Mouse (Mus musculus): ENCODE data around the gene Mrtfb.
A peak's percentile ranks its signal among the peaks of the same experiment; 100 is the strongest.

Gene Mrtfb

DNA sequence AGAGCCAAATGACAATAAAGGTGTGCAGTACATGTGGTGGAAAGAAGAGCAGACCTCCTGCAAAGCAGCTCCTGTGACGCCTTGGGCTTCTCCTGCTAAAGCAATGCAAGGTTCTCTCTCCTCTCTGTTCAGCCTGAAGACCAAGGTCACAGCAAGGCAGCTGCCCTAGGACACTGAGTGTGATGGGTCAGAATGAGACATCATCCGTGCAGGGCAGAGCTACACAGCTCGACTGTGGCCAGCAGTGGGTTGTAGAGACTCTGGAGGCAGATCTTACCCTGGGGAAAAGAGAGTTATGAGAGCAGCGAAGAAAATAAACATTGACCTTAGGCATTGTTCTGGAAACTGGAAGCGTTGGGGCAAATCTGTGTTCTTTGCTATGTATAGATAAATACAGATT, 98.2 kb downstream of the Mrtfb start:
- no peak for DNase-seq

- peak; percentile 79 for DNase-seq
Measured at GRCm38 (mm10) chr16:13357806-13358679, 101.8 kb downstream of the Mrtfb start.

DNA sequence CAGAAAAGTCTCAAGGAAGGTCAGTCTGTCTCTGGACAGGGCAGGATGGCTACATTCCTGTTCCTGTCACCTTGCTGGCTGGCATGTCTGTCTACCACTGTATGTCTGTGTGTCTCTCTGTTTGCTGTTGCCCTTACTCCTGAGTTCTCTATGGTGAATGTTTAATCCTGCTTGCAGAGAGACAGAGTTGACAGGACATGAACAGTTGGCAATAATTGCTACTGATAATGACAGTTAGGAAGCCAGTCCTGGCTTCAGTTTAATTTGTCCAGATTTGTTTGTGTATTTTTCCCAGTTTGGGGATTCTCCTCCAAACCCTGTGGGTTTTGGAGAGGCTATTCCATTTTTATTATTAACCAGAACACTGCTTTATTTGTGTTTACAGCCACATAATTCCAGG, 102.5 kb downstream of the Mrtfb start:
- DNase-seq: no peak

GRCm38 (mm10) chr16:13359405-13359858, 103.2 kb downstream of the Mrtfb start:
- peak; percentile 33 for DNase-seq

- DNase-seq: no peak
Measured at GRCm38 (mm10) chr16:13360208-13360607, 103.9 kb downstream of the Mrtfb start.

GRCm38 (mm10) chr16:13360835-13361234, 104.6 kb downstream of the Mrtfb start:
- DNase-seq: no peak

GRCm38 (mm10) chr16:13363141-13363540, 106.9 kb downstream of the Mrtfb start:
- DNase-seq: no peak

DNA sequence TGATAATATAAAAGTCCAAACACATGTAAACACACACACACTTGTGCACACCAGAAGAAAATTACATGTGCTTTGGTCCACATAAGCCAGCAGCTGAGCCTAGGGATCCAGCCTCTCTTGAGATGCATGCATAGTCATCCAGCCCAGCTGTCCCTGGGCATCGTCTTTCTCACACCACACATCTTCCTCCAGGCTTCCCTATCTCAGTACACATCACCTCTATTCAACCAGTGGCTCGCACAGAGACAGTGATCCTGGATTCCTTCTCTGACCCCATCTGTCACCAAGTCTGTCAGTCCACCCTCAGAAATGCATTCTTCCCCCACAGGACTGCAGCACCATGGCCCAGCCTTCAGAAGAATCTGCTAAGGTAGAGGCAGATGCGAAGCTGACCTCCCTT, 107.9 kb downstream of the Mrtfb start:
- DNase-seq: no peak

DNA sequence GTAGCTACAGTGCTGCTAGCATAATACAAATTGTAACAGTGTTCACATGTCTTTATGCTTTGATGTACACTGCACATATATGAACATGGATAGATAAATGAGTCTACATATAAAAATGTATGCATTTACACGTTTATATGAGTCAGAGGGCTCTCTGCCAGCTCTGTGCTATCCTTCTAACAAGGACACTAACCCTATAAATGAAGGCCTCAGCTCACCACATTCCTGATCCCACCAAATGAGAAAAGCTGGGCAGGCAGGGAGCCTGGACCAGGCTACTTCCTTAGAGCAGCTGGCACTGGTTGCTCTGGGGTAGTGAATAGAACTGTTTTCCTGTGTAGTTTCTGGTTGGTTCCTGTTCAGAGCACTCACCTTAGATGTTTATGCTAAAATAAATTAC, 110.0 kb downstream of the Mrtfb start:
- no peak for DNase-seq

GRCm38 (mm10) chr16:13366802-13367465, 110.7 kb downstream of the Mrtfb start:
- DNase-seq: peak; percentile 21

GRCm38 (mm10) chr16:13367466-13367856, 111.2 kb downstream of the Mrtfb start:
- no peak for DNase-seq

DNA sequence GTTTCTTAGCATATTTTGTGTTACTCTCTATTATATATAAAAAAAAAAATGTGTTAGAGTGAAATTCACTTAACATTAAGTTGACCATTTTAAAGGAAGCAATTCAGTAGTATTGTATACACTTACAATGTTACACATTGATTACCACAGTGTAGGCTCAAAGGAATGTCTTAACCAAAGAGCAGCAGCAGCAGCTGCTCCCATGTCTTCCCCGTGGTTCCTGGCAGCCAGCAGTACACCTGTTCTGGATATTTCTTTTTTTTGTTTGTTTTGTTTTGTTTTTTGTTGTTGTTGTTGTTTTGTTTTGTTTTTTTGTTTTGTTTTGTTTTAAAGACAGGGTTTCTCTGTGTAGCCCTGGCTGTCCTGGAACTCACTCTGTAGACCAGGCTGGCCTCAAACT, 112.4 kb downstream of the Mrtfb start:
- DNase-seq: no peak

DNA sequence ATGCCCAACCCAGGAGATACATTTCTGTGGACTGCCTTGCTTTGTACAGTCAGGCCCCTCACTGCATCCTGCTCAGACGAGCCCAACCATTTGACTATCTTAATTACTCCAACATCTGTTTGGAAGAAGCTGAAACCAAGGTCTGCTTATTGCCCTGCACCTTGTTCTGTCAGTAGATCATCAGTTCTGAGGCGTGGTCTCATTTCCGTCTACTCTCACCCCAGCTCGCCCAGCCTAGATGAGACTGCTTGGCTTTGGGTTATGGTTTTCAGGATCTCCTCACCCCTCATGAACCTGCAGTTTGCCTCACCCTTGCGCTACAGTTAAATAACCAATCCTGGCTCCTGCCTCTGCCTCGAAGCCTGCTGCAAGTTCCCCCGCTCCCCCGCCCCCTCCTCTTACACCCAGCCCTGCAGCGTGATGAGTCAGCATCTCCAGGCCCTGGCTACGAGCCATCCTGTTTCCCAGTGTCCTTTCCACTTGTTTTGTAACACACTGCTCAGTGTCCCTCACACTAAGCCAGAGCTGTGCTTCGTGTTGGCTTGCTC, 115.5 kb downstream of the Mrtfb start:
- DNase-seq: peak; percentile 93

GRCm38 (mm10) chr16:13372899-13373533, 116.7 kb downstream of the Mrtfb start:
- DNase-seq: no peak

- DNase-seq: no peak
Measured at GRCm38 (mm10) chr16:13376947-13377486, 120.7 kb downstream of the Mrtfb start.

GRCm38 (mm10) chr16:13378157-13378556, 121.9 kb downstream of the Mrtfb start:
- peak; percentile 68 for DNase-seq

DNA sequence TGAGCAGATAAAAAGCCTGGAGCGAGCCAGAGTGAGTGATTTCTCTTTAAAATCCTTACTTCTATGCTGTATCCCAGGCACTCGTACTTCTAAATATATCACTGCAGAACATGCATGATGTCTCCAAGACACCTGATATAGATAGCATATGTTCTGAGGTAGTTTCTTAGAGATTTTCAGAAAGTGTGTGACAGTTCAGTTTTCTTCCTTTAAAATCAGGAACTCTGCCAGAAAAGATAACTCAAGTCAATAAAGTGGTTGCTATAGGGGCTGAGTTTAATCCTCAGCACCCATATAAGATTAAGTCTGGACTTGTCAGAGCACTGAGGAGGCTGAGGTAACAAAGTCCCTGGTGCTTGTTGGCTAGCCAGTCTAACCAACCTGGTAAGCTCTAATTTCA, 123.6 kb downstream of the Mrtfb start:
- DNase-seq: no peak

DNA sequence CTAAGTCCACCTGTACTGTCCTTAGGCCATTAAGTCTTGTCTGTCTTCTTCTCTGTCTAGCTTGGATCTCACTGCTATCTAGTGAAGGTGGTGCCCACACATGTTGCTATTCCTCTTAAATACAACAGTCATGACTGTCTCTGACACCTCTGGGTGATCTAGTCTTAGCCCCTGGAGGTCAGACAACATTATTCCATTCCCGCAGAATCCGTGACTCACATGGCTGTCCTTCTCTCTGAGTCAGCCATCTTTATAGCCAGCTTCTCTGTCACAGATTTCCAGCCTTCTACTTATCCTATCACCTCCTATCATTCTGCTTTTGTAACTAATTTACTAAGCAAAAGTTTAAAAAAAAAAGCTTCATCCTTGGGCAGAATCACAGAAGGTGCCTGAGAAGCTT, 125.5 kb downstream of the Mrtfb start:
- no peak for DNase-seq

DNA sequence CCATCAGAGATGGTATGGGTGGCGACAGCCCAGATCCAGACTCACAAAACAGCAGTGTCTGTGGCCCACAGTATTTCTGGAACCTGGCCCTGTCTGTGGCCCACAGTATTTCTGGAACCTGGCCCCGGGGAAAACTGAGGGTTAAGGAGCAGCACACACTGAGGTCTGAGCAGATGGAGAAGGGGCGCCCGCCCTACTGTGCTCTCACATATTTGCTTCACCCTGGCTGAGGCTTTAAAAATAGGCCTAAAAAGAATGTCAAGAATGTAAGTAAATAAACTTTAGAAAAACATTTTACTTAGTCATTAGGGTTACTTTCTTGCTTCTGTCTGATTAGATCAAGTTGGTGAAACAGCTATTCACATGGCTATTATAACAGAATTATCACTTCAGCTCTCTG, 131.0 kb downstream of the Mrtfb start:
- peak; percentile 42 for DNase-seq

- DNase-seq: no peak
Measured at GRCm38 (mm10) chr16:13400375-13400774, 144.1 kb downstream of the Mrtfb start.

DNA sequence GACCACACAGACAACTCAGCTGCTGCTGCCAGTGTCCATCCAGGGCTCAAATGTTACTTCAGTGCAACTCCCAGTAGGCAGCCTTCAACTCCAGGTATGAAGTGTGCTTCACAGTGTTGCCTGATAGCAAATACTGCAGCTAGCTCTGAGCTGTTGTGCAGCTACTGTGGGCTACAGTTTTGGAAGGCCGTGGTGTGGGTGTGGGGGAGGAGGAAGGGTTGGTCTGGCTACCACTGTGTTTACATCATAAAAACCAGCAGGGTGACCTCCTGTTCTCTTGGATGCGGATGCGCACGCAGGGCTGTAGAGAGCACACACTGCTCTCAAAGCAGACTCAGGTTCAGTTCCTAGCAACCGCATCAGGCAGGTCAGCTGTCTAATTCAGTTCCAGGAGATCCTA, 145.3 kb downstream of the Mrtfb start:
- DNase-seq: no peak

DNA sequence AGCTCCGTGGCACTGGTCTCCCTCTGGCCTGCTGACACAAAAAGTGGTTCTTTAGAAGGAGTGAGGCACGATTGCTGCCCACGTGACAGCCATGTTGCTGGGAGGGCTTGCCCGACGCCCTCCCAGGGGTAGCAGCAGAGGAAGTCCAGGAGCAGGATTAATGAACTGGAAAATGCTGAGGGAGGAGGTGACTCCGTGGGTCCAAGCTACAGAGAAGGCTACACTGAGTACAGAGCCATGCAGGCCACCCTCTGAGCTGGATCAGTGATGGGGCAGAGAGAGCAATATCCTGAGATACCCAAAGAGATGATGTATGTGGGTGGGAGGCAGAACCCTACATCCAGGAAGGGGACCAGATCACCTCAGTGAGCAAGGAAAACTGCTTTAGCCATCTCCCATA, 148.4 kb downstream of the Mrtfb start:
- DNase-seq: peak; percentile 5

GRCm38 (mm10) chr16:13405403-13405802, 149.1 kb downstream of the Mrtfb start:
- no peak for DNase-seq
